Mouse (Mus musculus): ENCODE results near the gene Trap1. TPM values are rescaled to one million over a fixed set of nuclear protein-coding genes. Genes with fewer than 3 reads are reported as not detected.
"Not testable (repeated sequence)": the region's sequence is repeated elsewhere in the genome, so short reads cannot be mapped to it uniquely, and the experiment has no call there.

Trap1 gene
- total RNA-seq (2021): 10 to 100 TPM; 68.6 to 68.9 TPM
- long read RNA-seq, experiment 1, transcript Trap1-201 (18 exons, 2,320 nt): major isoform, 59 of 68 reads
- long read RNA-seq, experiment 1, partial matches to known transcripts: 4 of 68 reads
- long read RNA-seq, experiment 1, other reads (novel, unspliced or antisense): 5 of 68 reads
- long read RNA-seq, experiment 2, transcript Trap1-201 (18 exons, 2,320 nt): major isoform, 41 of 48 reads
- long read RNA-seq, experiment 2, partial matches to known transcripts: 2 of 48 reads
- long read RNA-seq, experiment 2, other reads (novel, unspliced or antisense): 5 of 48 reads

DNA sequence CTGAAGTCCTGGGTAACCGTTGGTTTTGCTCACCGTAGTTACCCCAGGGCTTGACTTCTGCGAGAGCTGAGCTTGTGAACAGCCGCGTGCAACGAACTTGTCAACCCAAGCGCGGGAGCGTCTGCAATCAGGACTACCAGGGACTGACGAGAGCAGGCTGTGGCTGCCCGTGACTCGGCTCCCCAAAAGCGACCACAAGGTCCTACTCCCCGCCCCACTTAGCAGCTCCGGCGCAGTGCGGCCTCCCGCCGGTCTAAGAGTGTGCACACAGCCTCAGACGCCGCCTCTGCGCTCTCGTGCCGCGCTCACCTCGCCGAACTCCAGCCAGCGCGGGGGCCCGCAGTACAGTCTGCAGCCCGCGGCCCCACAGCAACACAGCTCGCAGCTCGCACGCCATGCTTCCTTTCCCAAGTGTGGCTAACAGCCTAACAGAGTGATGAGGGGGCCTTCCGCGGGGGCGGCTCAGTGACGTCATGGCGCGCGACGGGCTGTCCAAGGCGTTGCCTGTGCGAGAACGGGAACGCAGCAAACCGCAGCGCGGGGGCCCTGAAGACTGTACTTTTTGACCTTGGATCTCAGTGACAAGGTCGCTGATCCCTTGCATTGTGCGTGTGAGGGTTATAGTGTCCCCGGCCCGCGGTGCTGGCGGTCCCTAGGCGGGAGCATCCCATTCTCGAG, at the start of gene Trap1:
Trap1 (minus strand) TSS at position 444 of the 678 bp plus-strand sequence.
- intact Hi-C loops (cut with DNase I): loop anchor here (5.0 kb wide), 1 partner anchor 135 kb away; the partner anchor contains the start of gene Crebbp
- peak; percentile 94 to 95 for DNase-seq (ENCODE audit: low spot score in 2 of 2)

DNA sequence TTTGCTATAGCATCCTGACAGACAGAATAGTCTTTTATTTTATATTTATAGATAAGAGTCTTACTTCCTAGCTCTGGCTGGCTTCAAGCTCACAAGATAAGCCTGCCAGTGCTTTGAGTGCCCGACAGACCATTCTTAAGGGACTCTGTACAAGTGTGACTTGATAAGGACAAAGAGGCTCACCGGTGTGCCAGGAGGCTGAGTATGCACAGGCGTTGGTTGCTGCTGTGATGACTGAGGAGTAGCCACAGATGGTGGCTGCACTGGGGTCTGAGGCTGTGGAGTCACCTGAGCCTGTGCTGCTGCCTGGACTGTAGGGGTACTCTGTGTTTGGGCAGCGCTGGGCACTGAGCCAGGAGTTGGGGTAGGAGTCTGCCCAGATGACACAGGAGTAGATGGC, 39.4 kb upstream of the Trap1 start:
- DNase-seq (ENCODE audit: low spot score in 2 of 2): no peak
- intact Hi-C loops (cut with DNase I): no loop called here

DNA sequence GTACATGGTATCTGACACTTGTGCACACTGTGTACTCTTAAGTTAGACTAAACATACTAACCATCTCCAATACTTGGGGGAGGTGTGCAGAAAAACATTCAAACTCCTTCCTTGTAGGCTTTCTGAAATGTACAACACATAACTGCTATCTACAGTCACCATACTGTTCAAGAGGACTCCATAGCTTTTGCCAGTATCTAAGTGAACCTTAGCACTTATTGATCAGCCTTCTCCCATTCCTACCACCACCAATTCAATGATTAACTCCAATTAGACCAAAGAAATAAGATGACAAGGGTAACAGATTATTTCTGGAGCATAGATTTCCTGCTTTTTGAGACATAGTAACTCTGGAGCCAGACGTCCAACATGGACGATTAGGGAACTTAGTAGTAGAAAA, 22.7 kb upstream of the Trap1 start:
- no peak for DNase-seq (ENCODE audit: low spot score in 2 of 2)
- intact Hi-C loops (cut with DNase I): no loop called here

DNA sequence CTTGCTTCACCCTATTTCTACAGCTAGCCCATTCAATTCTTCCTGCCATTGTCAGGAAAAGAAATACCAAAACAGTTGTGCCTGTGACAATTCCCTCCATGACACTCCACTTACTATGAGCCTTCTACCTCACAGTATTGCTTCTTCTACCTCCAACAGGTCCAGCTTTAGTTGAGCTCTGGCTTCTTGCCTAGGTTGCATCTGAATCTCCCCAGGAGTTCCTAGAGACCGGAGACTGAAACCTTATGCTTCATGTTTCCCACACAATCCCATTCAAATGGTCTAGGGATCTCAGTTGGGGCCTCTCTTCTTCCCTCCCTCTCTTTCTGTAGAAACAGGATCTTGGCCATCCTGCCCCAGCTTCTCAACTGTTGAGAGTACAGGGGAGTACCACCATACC, 19.9 kb upstream of the Trap1 start:
- intact Hi-C loops (cut with DNase I): no loop called here
- DNase-seq (ENCODE audit: low spot score in 2 of 2): no peak

DNA sequence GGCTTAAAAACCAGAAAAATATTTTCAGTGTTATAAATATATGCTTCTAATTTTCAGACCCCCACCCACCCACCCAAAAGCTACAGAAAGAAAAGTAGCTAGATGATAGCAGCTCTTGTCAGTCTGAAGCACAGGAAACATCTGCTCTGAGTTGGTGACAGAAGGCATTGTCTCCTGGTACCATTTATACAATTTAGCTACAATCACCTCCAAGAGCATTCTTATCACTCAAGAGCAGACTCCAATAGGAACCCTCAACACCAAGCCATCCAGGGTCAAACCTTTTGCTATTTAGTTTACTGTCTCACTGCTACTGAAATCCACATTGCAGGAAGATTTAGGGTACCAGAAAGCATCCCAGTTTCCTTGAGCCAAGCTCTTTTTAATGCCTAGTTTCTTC, 19.3 kb upstream of the Trap1 start:
- intact Hi-C loops (cut with DNase I): no loop called here

DNA sequence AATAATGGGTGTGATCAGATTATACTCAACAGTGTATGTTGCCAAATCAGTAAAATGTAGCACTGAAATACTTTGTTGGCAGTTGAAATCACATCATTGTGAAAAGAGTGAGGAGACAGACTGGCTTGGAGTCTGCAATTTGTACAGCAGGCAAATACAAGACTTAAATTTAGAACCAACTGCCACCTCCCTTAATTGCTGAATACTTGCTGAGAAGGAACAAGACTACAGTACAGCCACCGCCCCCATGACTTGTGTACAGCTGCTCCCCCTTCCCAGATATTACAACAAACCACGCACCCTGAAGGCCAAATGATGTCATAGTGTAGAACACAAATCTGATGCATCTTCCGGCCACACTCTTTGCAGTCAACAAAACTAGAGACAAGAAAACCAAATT, 18.5 kb upstream of the Trap1 start:
- DNase-seq (ENCODE audit: low spot score in 2 of 2): peak; percentile 18 to 63
- intact Hi-C loops (cut with DNase I): no loop called here

More for the DNA sequence above, 19.3 kb upstream of the Trap1 start:
- DNase-seq (ENCODE audit: low spot score in 2 of 2): no peak

DNA sequence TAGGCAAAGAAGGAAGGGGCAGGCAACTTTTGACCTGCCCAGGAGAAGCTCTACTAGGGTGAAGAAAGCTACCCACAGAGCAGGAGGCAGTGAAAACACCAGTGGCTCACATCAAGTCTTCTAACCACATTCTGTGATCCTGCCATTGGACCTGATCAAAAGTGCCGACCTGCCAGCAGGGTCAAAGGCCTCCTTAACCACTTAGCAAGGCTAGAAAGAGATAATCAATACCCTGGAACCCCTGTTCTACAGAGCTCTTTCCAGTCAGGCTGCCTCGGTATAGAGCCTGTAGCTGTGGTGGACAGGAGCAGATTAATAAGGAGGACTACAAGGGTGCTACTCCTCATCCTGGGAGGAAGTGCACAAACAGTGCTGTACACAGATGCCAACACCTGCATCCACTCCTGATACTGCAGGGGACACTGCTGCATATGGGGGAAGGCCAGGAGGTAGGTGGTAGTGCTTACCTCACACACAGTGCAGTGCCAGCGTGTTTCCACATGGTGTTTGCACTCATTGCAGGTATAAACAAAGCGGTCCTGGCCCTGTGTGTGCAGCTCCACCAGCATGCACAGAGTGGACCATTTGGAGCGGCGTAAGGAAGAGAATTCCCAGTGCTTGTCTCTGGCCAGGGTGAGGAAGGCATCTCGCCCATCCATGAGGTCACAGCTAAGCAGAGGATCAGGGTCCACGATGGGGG, 9.7 kb upstream of the Trap1 start:
- no peak for DNase-seq (ENCODE audit: low spot score in 2 of 2)
- intact Hi-C loops (cut with DNase I): no loop called here

DNA sequence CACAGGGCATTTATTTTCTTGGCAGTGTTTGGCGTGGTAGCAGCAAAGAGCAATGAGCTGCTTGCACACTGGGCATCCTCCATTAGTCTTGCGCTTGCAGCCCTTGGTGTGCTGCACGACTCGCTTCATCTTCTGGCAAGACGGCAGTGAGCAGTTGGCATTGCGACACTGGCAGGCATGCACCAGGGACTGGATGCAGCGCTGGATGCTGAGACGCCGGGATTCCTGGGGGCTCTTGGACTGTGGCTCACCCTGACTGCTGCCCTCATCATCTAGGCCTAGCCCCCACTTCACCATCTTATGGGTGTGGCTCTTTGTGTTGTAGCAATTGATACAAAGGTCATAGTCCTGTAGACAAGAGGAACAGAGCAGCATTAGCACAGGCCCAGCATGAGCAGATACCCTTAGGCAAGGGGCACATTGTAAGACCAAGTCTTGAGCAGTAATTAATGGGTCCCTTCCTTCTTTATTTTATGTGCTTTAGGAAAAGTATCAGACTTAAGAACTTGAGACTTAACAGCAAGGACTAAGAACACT, 8.3 kb upstream of the Trap1 start:
- no peak for DNase-seq (ENCODE audit: low spot score in 2 of 2)
- intact Hi-C loops (cut with DNase I): no loop called here

DNA sequence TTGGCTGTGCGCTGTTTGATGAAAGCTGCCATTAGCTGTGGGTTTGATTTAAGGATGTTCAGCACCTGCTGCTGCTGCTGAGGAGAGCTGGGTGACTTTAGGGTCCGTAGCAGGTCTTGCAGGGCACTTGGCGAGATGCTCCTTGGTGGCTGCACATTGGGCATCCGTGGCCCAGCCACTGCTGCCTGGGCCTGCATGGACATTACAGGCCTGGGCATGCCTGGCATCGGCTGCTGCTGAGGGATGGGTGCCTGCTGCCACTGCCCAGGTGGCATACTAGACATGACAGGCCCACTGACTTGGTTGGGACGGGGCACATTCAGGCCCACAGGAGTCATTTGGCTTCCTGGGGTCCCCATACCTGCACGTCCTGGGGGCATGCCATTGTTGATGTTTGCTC, 7.4 kb upstream of the Trap1 start:
- no peak for DNase-seq (ENCODE audit: low spot score in 2 of 2)
- intact Hi-C loops (cut with DNase I): no loop called here

DNA sequence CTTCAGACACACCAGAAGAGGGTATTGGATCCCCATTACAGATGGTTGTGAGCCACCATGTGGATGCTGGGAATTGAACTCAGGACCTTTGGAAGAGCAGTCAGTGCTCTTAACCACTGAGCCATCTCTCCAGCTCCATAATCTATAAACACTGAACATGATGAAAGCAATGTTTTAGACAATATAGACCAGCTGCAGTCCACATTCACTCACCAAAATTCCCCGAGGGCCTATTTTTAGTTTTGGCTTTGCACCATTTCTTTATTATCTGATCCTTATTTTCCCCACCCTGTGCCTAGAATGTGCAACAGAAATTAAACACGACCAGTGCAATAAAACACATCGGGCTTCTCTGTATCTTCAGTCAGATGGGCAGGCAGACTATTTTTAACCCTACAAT, 2.8 kb upstream of the Trap1 start:
- DNase-seq (ENCODE audit: low spot score in 2 of 2); intact Hi-C loops (cut with DNase I): not testable (repeated sequence)

DNA sequence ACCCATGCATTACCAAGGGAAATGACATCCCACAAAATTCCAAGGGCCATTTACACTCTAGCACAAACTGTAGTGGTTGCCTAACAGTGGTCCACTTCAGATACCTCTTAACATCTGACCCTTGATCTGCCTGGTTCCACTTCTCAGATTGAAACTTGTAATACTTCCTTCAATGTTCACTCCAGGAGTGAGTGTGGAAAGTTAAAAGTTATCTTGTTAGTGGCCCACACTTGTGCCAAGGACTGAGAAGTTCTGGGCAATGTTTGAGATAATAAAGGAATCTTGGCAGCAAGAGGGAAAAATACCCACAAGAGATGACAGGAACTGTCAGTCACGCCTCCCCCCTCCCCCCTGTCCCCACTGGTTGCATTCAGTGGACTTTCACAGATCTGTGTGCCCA, 2.0 kb upstream of the Trap1 start:
- intact Hi-C loops (cut with DNase I): loop anchor here (5.0 kb wide), 1 partner anchor 133 kb away; the partner anchor contains the start of gene Crebbp
- DNase-seq (ENCODE audit: low spot score in 2 of 2): no peak

DNA sequence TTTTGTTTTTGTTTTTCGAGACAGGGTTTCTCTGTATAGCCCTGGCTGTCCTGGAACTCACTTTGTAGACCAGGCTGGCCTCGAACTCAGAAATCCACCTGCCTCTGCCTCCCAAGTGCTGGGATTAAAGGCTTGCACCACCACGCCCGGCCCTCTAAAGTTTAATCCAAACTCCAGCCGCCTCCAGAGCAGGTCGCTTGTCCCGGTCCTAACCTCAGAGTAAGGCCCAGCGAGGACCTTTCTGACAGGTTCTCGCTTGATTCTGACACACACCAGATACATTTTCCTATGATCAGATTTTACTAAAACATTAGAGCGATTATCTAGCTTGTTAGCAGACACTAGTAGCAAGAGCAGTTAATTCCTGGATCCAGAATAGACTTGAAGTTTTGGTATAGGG, 675 bp upstream of the Trap1 start:
- not testable (repeated sequence) for DNase-seq (ENCODE audit: low spot score in 2 of 2)
- intact Hi-C loops (cut with DNase I): loop anchor here (5.0 kb wide), 1 partner anchor 134 kb away; the partner anchor contains the start of gene Crebbp

DNA sequence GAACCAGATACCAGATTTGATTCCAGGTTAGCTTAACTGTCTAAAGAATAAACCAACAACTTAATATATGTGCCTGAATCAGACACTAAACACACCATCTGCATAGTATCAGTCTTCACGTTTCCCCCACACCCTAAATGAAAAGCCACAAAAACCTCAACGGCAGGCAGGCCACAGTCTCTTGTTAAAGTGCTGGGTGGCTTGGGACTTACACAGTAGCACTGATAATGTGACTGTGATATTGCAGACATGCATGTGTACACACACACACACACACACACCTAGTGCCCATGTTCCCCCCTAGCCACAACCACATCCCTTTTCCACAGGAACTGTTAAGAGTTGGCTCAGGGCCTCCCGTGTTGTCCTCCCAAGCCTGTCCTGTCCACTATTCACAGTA, 2.8 kb downstream of the Trap1 start:
- intact Hi-C loops (cut with DNase I): loop anchor here (5.0 kb wide), 1 partner anchor 137 kb away; the partner anchor contains the start of gene Crebbp
- no peak for DNase-seq (ENCODE audit: low spot score in 2 of 2)

DNA sequence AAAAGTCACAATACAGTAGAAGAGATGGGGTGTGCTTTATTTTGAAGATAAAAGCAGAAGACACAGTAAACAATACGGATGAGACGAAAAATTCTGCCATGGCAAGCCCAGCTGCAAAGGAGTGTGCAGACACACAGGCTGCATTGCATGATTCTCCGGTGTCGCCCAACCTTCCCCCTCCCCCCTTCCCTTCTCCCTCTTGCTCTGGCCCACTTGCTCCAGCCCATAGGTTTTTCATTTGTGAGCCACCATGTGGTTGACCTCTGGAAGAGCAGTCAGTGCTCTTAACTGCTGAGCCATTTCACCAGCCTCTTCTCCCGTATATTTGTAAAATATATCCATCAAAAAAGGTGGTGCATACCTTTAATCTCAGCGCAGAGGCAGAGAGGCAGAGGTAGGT, 3.3 kb downstream of the Trap1 start:
- DNase-seq (ENCODE audit: low spot score in 2 of 2): no peak
- intact Hi-C loops (cut with DNase I): no loop called here

DNA sequence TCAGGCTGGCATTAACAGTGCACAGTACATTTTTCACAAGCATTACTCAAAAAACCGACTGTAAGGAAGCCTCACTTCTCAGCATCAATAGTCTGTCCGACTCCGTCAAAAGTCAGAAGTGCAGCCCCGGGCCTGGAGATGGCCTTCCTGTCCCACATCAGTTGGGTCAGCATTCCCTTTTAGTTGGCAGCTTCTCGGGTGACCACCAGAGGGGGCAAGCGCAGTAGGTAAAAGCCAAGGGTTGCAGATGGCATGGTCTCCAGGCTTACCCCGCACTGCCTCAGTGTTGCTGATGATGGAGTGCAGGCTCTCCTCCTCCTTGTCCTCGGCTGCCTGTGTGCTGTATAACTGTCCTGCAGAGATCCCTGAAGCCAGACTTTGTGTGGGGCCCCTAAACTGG, 9.0 kb downstream of the Trap1 start:
- DNase-seq (ENCODE audit: low spot score in 2 of 2): peak; percentile 44 to 54
- intact Hi-C loops (cut with DNase I): loop anchor here (5.0 kb wide), 2 partner anchors 199 to 219 kb away; no protein-coding TSS in a partner anchor

DNA sequence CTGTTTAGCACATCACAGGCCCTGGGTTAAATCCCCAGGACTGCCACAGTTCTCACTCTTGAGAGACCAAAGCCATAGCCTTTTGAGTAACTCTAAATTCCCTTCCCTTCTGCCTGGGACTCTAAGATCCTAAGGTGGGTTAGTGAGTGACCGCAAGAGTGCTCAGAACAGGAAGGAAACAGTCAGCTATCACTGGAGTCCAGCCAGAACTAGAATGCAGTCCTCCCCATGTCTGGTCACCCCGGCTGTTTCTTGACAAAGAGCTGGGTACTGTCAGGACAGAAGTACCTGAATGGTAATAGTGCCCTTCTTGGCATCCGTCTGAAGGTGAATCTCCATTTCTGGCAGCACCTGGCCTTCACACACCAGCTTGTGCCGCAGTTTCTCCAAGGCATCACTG, 12.7 kb downstream of the Trap1 start:
- intact Hi-C loops (cut with DNase I): loop anchor here (5.0 kb wide), 2 partner anchors 202 to 222 kb away; no protein-coding TSS in a partner anchor

DNA sequence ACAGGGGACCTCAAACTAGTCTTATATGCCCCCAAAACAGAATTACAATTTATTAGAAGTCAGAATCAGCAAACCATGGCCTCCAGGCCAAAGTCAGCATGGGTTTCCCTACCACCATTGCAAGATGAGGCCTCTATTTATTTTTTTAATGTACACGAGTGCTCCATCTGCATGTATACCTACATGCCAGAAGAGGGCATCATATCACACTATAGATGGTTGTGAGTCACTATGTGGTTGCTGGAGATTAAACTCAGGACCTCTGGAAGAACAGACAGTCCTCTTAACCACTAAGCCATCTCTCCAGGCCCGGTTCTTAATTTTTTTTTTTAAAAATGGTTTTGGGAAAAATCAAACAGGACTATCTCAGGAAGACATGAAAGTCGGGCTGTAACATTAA, 23.8 kb downstream of the Trap1 start:
- intact Hi-C loops (cut with DNase I): no loop called here
- DNase-seq (ENCODE audit: low spot score in 2 of 2): no peak

More for the DNA sequence above, 12.7 kb downstream of the Trap1 start:
- DNase-seq (ENCODE audit: low spot score in 2 of 2): no peak

DNA sequence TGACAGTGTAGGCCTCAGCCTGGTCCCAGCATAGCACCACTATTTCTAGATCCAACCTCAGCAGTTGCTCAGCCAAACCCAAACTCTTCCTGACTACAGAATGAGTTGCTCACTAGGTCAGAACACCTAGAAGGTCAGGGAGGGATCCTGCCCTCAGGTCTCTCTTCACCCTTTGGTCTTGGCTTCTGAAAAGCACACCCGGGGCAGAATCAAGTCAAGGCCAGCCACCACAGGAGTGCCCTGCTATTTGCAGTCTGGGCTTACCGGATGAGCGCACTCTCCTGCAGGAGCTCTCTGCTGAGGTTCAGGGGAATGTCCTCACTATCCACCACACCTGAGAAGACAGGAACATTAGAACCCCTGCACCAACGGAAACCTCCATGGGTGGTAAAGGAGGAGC, 25.0 kb downstream of the Trap1 start:
- intact Hi-C loops (cut with DNase I): no loop called here

DNA sequence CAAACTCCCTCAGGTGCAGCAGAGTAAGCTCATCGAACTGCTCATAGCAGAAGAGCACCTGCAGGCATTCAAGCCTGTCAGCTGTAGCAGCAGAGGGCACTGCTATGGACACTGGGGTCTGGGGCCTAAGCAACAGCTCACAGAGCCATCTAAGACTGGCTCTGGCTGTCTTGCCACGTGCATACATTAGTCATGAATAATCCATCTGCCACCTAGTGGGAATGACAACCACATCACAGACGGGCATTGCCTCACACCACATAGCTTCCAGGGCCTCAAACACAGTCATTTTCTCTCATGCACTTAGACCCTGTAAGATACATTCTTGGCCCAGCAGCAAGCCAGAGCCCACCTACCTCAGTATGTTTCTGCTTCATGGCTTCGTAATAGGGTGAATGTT, 32.1 kb downstream of the Trap1 start:
- peak in 1 of 2 experiments; percentile 17 for DNase-seq (ENCODE audit: low spot score in 2 of 2)
- intact Hi-C loops (cut with DNase I): no loop called here

More for the DNA sequence above, 25.0 kb downstream of the Trap1 start:
- DNase-seq (ENCODE audit: low spot score in 2 of 2): no peak

DNA sequence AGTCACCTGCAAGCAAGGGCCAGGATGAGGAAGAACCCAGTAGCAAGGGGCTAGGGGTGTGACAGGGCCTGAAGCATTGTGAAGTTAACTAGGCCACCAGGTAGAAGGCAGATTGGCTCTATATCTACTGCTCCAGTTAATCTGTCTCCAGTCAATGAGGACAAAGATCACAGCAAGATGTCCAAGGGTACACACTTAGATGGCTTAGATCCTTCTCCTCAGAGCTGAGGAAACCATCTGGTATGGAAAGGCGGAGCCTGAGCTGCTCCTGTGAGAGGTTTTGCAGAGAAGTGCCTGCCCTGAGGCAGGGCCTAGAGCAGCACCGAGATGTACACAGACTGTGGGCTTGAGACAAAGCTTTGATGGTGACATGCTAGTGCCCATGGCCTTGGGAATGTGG, 33.5 kb downstream of the Trap1 start:
- no peak for DNase-seq (ENCODE audit: low spot score in 2 of 2)
- intact Hi-C loops (cut with DNase I): no loop called here
